Mouse (Mus musculus) 416B (cell line): ENCODE measurements around the gene Sac3d1.

ENCODE experiments used
- DNase-seq: peaks from one replicate; pipeline ENCODE4 v3.0.0; 2011; ENCODE audit warnings: low read depth

The Sac3d1 gene

GRCm38 (mm10) chr19:6121761-6122160 is 3.3 kb upstream of the Sac3d1 start:
- DNase-seq, result no peak

- DNase-seq, result no peak
Measured at GRCm38 (mm10) chr19:6118677-6119185, 281 bp upstream of the Sac3d1 start.

GRCm38 (mm10) chr19:6117346-6117985 is 984 bp downstream of the Sac3d1 start:
- DNase-seq, result peak; percentile 50

GRCm38 (mm10) chr19:6116113-6116850 is 2.2 kb downstream of the Sac3d1 start:
- DNase-seq, result no peak

GRCm38 (mm10) chr19:6113116-6113515 is 5.3 kb downstream of the Sac3d1 start:
- DNase-seq, result no peak

GRCm38 (mm10) chr19:6105586-6105985 is 12.9 kb downstream of the Sac3d1 start, which contains the start of gene Naaladl1:
Gene Naaladl1 (plus strand): TSS chr19:6105782.
- DNase-seq, result no peak

- DNase-seq, result no peak
Measured at GRCm38 (mm10) chr19:6104476-6104875, 14.0 kb downstream of the Sac3d1 start.

GRCm38 (mm10) chr19:6102169-6102853 is 16.1 kb downstream of the Sac3d1 start:
- DNase-seq, result peak; percentile 15

- DNase-seq, result no peak
Measured at GRCm38 (mm10) chr19:6101186-6101585, 17.3 kb downstream of the Sac3d1 start.

GRCm38 (mm10) chr19:6097847-6098246 is 20.6 kb downstream of the Sac3d1 start:
- DNase-seq, result no peak

GRCm38 (mm10) chr19:6094119-6094518 is 24.3 kb downstream of the Sac3d1 start, which contains the start of gene AC131692.1:
Gene AC131692.1 (plus strand): TSS chr19:6094419.
- DNase-seq, result no peak

GRCm38 (mm10) chr19:6088841-6089240 is 29.6 kb downstream of the Sac3d1 start:
- no peak for DNase-seq

GRCm38 (mm10) chr19:6085417-6085879 is 33.0 kb downstream of the Sac3d1 start:
- peak; percentile 91 for DNase-seq

GRCm38 (mm10) chr19:6084478-6085248 is 33.8 kb downstream of the Sac3d1 start, which contains the start of the genes Zfpl1 and Cdca5:
Gene Zfpl1 (minus strand): TSS chr19:6084956.
Gene Cdca5 (plus strand): TSS chr19:6084983.
- peak; percentile 99 for DNase-seq

- no peak for DNase-seq
Measured at GRCm38 (mm10) chr19:6082156-6082555, 36.3 kb downstream of the Sac3d1 start, which contains the start of gene Gm28374. Gene Gm28374 (minus strand): TSS chr19:6082256.

GRCm38 (mm10) chr19:6079983-6080480 is 38.4 kb downstream of the Sac3d1 start, which contains the start of gene Tmem262:
Gene Tmem262 (plus strand): TSS chr19:6080033.
- DNase-seq, result no peak

- DNase-seq, result peak; percentile 96
Measured at GRCm38 (mm10) chr19:6076564-6077393, 41.7 kb downstream of the Sac3d1 start, which contains the start of gene Vps51. Gene Vps51 (minus strand): TSS chr19:6077231.

GRCm38 (mm10) chr19:6073889-6074288 is 44.6 kb downstream of the Sac3d1 start:
- DNase-seq, result no peak

GRCm38 (mm10) chr19:6071261-6071660 is 47.2 kb downstream of the Sac3d1 start:
- DNase-seq, result no peak
